Mouse (Mus musculus): Measurements from ENCODE around the gene Prep.
"Not testable (repeated sequence)": the region's sequence is repeated elsewhere in the genome, so short reads cannot be mapped to it uniquely, and the experiment has no call there.

The Prep gene

GRCm38 (mm10) chr10:45114462-45114861 lies 47.5 kb downstream of the Prep start:
- no peak for DNase-seq (ENCODE audit: low spot score in 2 of 2)

GRCm38 (mm10) chr10:45116832-45117231 lies 49.8 kb downstream of the Prep start:
- no peak for DNase-seq (ENCODE audit: low spot score in 2 of 2)

GRCm38 (mm10) chr10:45118389-45118788 lies 51.4 kb downstream of the Prep start:
- no peak for DNase-seq (ENCODE audit: low spot score in 2 of 2)

- no peak for DNase-seq (ENCODE audit: low spot score in 2 of 2)
Measured at GRCm38 (mm10) chr10:45121637-45122036, 54.6 kb downstream of the Prep start.

GRCm38 (mm10) chr10:45122476-45122875 lies 55.5 kb downstream of the Prep start:
- no peak for DNase-seq (ENCODE audit: low spot score in 2 of 2)

GRCm38 (mm10) chr10:45123011-45123410 lies 56.0 kb downstream of the Prep start:
- DNase-seq (ENCODE audit: low spot score in 2 of 2) = no peak

GRCm38 (mm10) chr10:45129105-45129504 lies 62.1 kb downstream of the Prep start:
- DNase-seq (ENCODE audit: low spot score in 2 of 2) = no peak

- no peak for DNase-seq (ENCODE audit: low spot score in 2 of 2)
Measured at GRCm38 (mm10) chr10:45130004-45130403, 63.0 kb downstream of the Prep start.

GRCm38 (mm10) chr10:45132371-45132770 lies 65.4 kb downstream of the Prep start:
- peak in 1 of 2 experiments; percentile 26 for DNase-seq (ENCODE audit: low spot score in 2 of 2)

GRCm38 (mm10) chr10:45136806-45137205 lies 69.8 kb downstream of the Prep start:
- DNase-seq (ENCODE audit: low spot score in 2 of 2) = peak in 1 of 2 experiments; percentile 58

GRCm38 (mm10) chr10:45139910-45140309 lies 72.9 kb downstream of the Prep start:
- no peak for DNase-seq (ENCODE audit: low spot score in 2 of 2)

- DNase-seq (ENCODE audit: low spot score in 2 of 2) = no peak
Measured at GRCm38 (mm10) chr10:45140474-45141212, 73.6 kb downstream of the Prep start.

- DNase-seq (ENCODE audit: low spot score in 2 of 2) = no peak
Measured at GRCm38 (mm10) chr10:45142359-45142758, 75.4 kb downstream of the Prep start.

GRCm38 (mm10) chr10:45144038-45144817 lies 77.2 kb downstream of the Prep start:
- no peak for DNase-seq (ENCODE audit: low spot score in 2 of 2)

- DNase-seq (ENCODE audit: low spot score in 2 of 2) = no peak
Measured at GRCm38 (mm10) chr10:45146821-45147220, 79.8 kb downstream of the Prep start.

GRCm38 (mm10) chr10:45151137-45151536 lies 84.1 kb downstream of the Prep start:
- no peak for DNase-seq (ENCODE audit: low spot score in 2 of 2)

- DNase-seq (ENCODE audit: low spot score in 2 of 2) = no peak
Measured at GRCm38 (mm10) chr10:45151771-45152692, 85.0 kb downstream of the Prep start.

- DNase-seq (ENCODE audit: low spot score in 2 of 2) = no peak
Measured at GRCm38 (mm10) chr10:45154557-45155060, 87.6 kb downstream of the Prep start.

- DNase-seq (ENCODE audit: low spot score in 2 of 2) = no peak
Measured at GRCm38 (mm10) chr10:45165851-45166250, 98.8 kb downstream of the Prep start.

GRCm38 (mm10) chr10:45173927-45174326 lies 106.9 kb downstream of the Prep start:
- DNase-seq (ENCODE audit: low spot score in 2 of 2) = no peak

- no peak for DNase-seq (ENCODE audit: low spot score in 2 of 2)
Measured at GRCm38 (mm10) chr10:45174345-45174744, 107.3 kb downstream of the Prep start.

- DNase-seq (ENCODE audit: low spot score in 2 of 2) = not testable (repeated sequence)
Measured at GRCm38 (mm10) chr10:45177798-45178197, 110.8 kb downstream of the Prep start, which contains the start of gene Popdc3. Popdc3 (plus strand) TSS chr10:45178098.

Measured in left cerebral cortex, adult 9 months (tissue).